Mouse (Mus musculus) CH12.LX (cell line): ENCODE data around the gene Pex11b. TPM values are rescaled to one million over a fixed set of nuclear protein-coding genes. Genes with fewer than 3 reads are reported as not detected.
A peak's percentile ranks its signal among the peaks of the same experiment; 100 is the strongest.

Source experiments
- DNase-seq: peaks from one replicate; pipeline ENCODE4 v3.0.0-alpha.2; 2013; ENCODE audit errors: extremely low read depth
- H3K27ac ChIP-seq: 2 replicates; pipeline ENCODE4 v1.5.1; 2012; ENCODE audit warnings: low read depth, mild to moderate bottlenecking, control low read depth, moderate library complexity; ENCODE audit not compliant: insufficient read depth
- H3K27me3 ChIP-seq: replicated peaks from 2 replicates; pipeline ENCODE3; 2012; ENCODE audit warnings: inconsistent platforms
- H3K36me3 ChIP-seq, 2 experiments: replicated peaks in 1 of 2; 2 replicates each; pipeline versions ENCODE3 to v1.6.1; 2012; ENCODE audit warnings: inconsistent platforms in 1 of 2, low read length in 1 of 2, mild to moderate bottlenecking in 1 of 2, mixed read lengths in 1 of 2, moderate library complexity in 1 of 2; ENCODE audit not compliant: control insufficient read depth in 1 of 2, insufficient read depth in 1 of 2
- H3K4me1 ChIP-seq, 2 experiments: 2 replicates each; pipeline ENCODE4 v1.6.1; 2012; ENCODE audit warnings: inconsistent platforms in 1 of 2, moderate library complexity in 1 of 2; ENCODE audit not compliant: insufficient read depth in 2 of 2, control insufficient read depth in 1 of 2
- H3K4me2 ChIP-seq: 2 replicates; pipeline ENCODE4 v1.6.1; 2012; ENCODE audit warnings: low read depth, mild to moderate bottlenecking, control low read depth; ENCODE audit not compliant: poor library complexity, insufficient read depth, severe bottlenecking
- H3K4me3 ChIP-seq, 3 experiments: fragments of 150-350 bp in 1 of 3; sonication (generic) in 1 of 3; replicated peaks in 1 of 3; 2 replicates each; pipeline versions ENCODE3 to v1.5.1; 2011 to 2012; ENCODE audit warnings: low read depth in 2 of 3, low read length in 2 of 3, mild to moderate bottlenecking in 2 of 3, moderate library complexity in 2 of 3, control low read depth in 1 of 3, improper control_type of control experiment in 1 of 3, inconsistent platforms in 1 of 3, mixed read lengths in 1 of 3; ENCODE audit not compliant: poor library complexity in 1 of 3
- H3K79me2 ChIP-seq: replicated peaks from 2 replicates; pipeline ENCODE4 v1.6.1; 2012; ENCODE audit warnings: mild to moderate bottlenecking, moderate library complexity; ENCODE audit not compliant: control insufficient read depth, poor library complexity, insufficient read depth, severe bottlenecking; ENCODE audit errors: extremely low read depth
- H3K9ac ChIP-seq: 2 replicates; pipeline ENCODE4 v1.6.1; 2012; ENCODE audit warnings: low read depth, mild to moderate bottlenecking, control low read depth, moderate library complexity; ENCODE audit not compliant: insufficient read depth
- H3K9me3 ChIP-seq: replicated peaks from 2 replicates; pipeline ENCODE3; 2012; ENCODE audit warnings: low read length, inconsistent platforms, mixed read lengths
- BHLHE40 ChIP-seq: IDR thresholded peaks from 2 replicates; pipeline ENCODE4 v1.6.1; 2011; ENCODE audit warnings: mild to moderate bottlenecking, low read depth, low read length, improper control_type of control experiment
- CHD2 ChIP-seq: IDR thresholded peaks from 2 replicates; pipeline ENCODE4 v1.6.1; 2011; ENCODE audit warnings: low read length, improper control_type of control experiment
- CTCF ChIP-seq, 2 experiments: IDR thresholded peaks in 1 of 2; conservative IDR thresholded peaks in 1 of 2; 2 replicates each; pipeline ENCODE4 v1.5.1; 2011 to 2012; ENCODE audit warnings: low read depth in 2 of 2, low read length in 2 of 2, improper control_type of control experiment in 1 of 2, inconsistent platforms in 1 of 2, mild to moderate bottlenecking in 1 of 2, moderate library complexity in 1 of 2
- E2F4 ChIP-seq: IDR thresholded peaks from 2 replicates; pipeline ENCODE4 v1.6.1; 2011; ENCODE audit warnings: low read depth, low read length, improper control_type of control experiment; ENCODE audit not compliant: insufficient replicate concordance
- EP300 ChIP-seq: IDR thresholded peaks from 2 replicates; pipeline ENCODE4 v1.6.1; 2011; ENCODE audit warnings: low read length, improper control_type of control experiment
- ETS1 ChIP-seq: conservative IDR thresholded peaks from 2 replicates; pipeline ENCODE4 v1.6.1; 2012; ENCODE audit warnings: low read depth, mild to moderate bottlenecking, inconsistent platforms, low read length, improper control_type of control experiment, moderate library complexity
- HCFC1 ChIP-seq: IDR thresholded peaks from 2 replicates; pipeline ENCODE4 v1.6.1; 2012; ENCODE audit warnings: low read depth, mild to moderate bottlenecking, inconsistent platforms, low read length, improper control_type of control experiment
- JUND ChIP-seq: conservative IDR thresholded peaks from 2 replicates; pipeline ENCODE4 v1.6.1; 2011; ENCODE audit warnings: low read depth, low read length, improper control_type of control experiment
- KAT2A ChIP-seq: IDR thresholded peaks from 2 replicates; pipeline ENCODE4 v1.6.1; 2012; ENCODE audit warnings: low read length, improper control_type of control experiment, inconsistent platforms; ENCODE audit not compliant: insufficient replicate concordance
- MAX ChIP-seq: IDR thresholded peaks from 2 replicates; pipeline ENCODE4 v1.6.1; 2011; ENCODE audit warnings: low read length, improper control_type of control experiment
- MEF2A ChIP-seq: IDR thresholded peaks from 2 replicates; pipeline ENCODE4 v1.6.1; 2014; ENCODE audit warnings: low read depth, mild to moderate bottlenecking, inconsistent platforms, low read length, improper control_type of control experiment, borderline replicate concordance
- MXI1 ChIP-seq: IDR thresholded peaks from 2 replicates; pipeline ENCODE4 v1.6.1; 2011; ENCODE audit warnings: mild to moderate bottlenecking, low read depth, low read length, improper control_type of control experiment
- MYC ChIP-seq: IDR thresholded peaks from 2 replicates; pipeline ENCODE4 v1.6.1; 2011; ENCODE audit warnings: low read depth, mild to moderate bottlenecking, improper control_type of control experiment, low read length
- NRF1 ChIP-seq: IDR thresholded peaks from 2 replicates; pipeline ENCODE4 v1.6.1; 2014; ENCODE audit warnings: low read depth, mild to moderate bottlenecking, inconsistent platforms, low read length, improper control_type of control experiment, moderate library complexity
- SIN3A ChIP-seq: IDR thresholded peaks from 2 replicates; pipeline ENCODE4 v1.6.1; 2012; ENCODE audit warnings: low read length, improper control_type of control experiment, inconsistent platforms
- TBP ChIP-seq: conservative IDR thresholded peaks from 2 replicates; pipeline ENCODE4 v1.6.1; 2011; ENCODE audit warnings: low read depth, low read length, improper control_type of control experiment
- USF2 ChIP-seq: conservative IDR thresholded peaks from 2 replicates; pipeline ENCODE4 v1.6.1; 2011; ENCODE audit warnings: low read depth, low read length, improper control_type of control experiment
- ZNF384 ChIP-seq: IDR thresholded peaks from 2 replicates; pipeline ENCODE4 v1.6.1; 2012; ENCODE audit warnings: low read depth, low read length, improper control_type of control experiment, inconsistent platforms
- dilution Hi-C: fragments of 300-500 bp; cut with MboI; formaldehyde crosslinking; loops from 2 replicates; pipeline ENCODE4 v1.14.3; 2020; ENCODE audit warnings: low sequenced_read_pairs; ENCODE audit not compliant: extremely low pct_unique_long_range_greater_than_20kb, extremely low pct_ligation_motif_present
- in situ Hi-C: fragments of 300-500 bp; cut with MboI; formaldehyde crosslinking; loops from 3 replicates; pipeline ENCODE4 v1.14.3; 2019; ENCODE audit warnings: low sequenced_read_pairs, low pct_ligation_motif_present, low pct_unique_long_range_greater_than_20kb, mixed read lengths
- polyA plus RNA-seq: library from polyadenylated mRNA; unstranded; fragments of >175 nt; gene quantifications from 2 replicates; pipeline ENCODE4 v1.2.1, GENCODE M21; 2012; ENCODE audit warnings: low read depth; ENCODE audit not compliant: insufficient read length
- total RNA-seq, 2 experiments: library from RNA; depleted of rRNA; stranded (reverse); fragments of 300-350 nt in 1 of 2; fragments of >200 nt in 1 of 2; gene quantifications; 2 replicates each; pipeline ENCODE4 v1.2.3; 2012 to 2014

Pex11b gene
- total and polyA plus RNA-seq, 3 experiments: 23.4 to 33.1 (median 27.9) TPM

GRCm38 (mm10) chr3:96590657-96591056, 44.5 kb upstream of the Pex11b start:
- Histone ChIP-seq H3K79me2 (no peaks in the 10 kb centered on the region; the same call in 1 of the 2 replicates), H3K4me1 (peaks cover 0 to 10% of the 10 kb centered on the region in 2 experiments; a peak in 1 of 4 replicates), H3K27ac (no peak overlapping the region), H3K27me3 (no peaks in the 10 kb centered on the region), H3K9me3 (peaks cover 3% of the 10 kb centered on the region), H3K9ac (no peak overlapping the region), H3K4me2 (no peak overlapping the region), H3K4me3 (no peak overlapping the region), H3K36me3 (peaks cover 0 to 4% of the 10 kb centered on the region in 2 experiments)
- in situ Hi-C loops (loop anchor here (5.0 kb wide), 1 partner anchor 42 kb away; no protein-coding TSS in a partner anchor), dilution Hi-C loops (no loop called here)
- no peak for DNase-seq
- TF ChIP-seq ZNF384 (no peak), TBP (peak; percentile 41; the same call in 1 of the 2 replicates), CHD2 (no peak), EP300 (no peak), USF2 (no peak), ETS1 (no peak)

- H3K27me3 ChIP-seq: no peaks in the 10 kb centered on the region
- H3K4me2 ChIP-seq: peak overlapping the region; percentile 95
- H3K9ac ChIP-seq: peak overlapping the region; percentile 85
- H3K27ac ChIP-seq: peak overlapping the region; percentile 41
- peak; percentile 60 for DNase-seq
- H3K36me3 ChIP-seq: peaks cover 0 to 8% of the 10 kb centered on the region in 2 experiments
- TF ChIP-seq CHD2 (no peak), MEF2A (no peak), MYC (no peak; the same call in 1 of the 2 replicates), E2F4 (no peak), ETS1 (no peak; the same call in 1 of the 2 replicates), KAT2A (no peak), CTCF (conservative IDR thresholded peaks at IDR 0.05 in 1 of 2, IDR thresholded peaks at IDR 0.05 in 1 of 2; ENCODE audit: low read depth in 2 of 2, low read length in 2 of 2) (no peak), MXI1 (0 out of 2 replicates have a peak, but pooled peaks have one; percentile 17), BHLHE40 (no peak), JUND (no peak), SIN3A (peak; percentile 78), HCFC1 (0 out of 2 replicates have a peak, but pooled peaks have one; percentile 1), MAX (peak; percentile 42; the same call in 1 of the 2 replicates), NRF1 (no peak)
- peaks cover 13% of the 10 kb centered on the region for H3K9me3 ChIP-seq
- peaks cover 0 to 10% of the 10 kb centered on the region in 2 experiments; a peak in 1 of 4 replicates for H3K4me1 ChIP-seq
- H3K79me2 ChIP-seq: no peaks in the 10 kb centered on the region; the same call in 1 of the 2 replicates
- peak overlapping the region; percentile 52 to 67 (median 61) for H3K4me3 ChIP-seq
- dilution Hi-C loops: no loop called here
- in situ Hi-C loops: loop anchor here (5.0 kb wide), 1 partner anchor 39 kb away; no protein-coding TSS in a partner anchor
These were observed 41.8 kb upstream of the Pex11b start for GRCm38 (mm10) chr3:96593374-96593773.
